Mouse (Mus musculus): ENCODE measurements around the gene Rtn4ip1.

The Rtn4ip1 gene

GRCm38 (mm10) chr10:44003551-44004151 lies 102.0 kb downstream of the Rtn4ip1 start:
- peak; percentile 76 for DNase-seq

DNA sequence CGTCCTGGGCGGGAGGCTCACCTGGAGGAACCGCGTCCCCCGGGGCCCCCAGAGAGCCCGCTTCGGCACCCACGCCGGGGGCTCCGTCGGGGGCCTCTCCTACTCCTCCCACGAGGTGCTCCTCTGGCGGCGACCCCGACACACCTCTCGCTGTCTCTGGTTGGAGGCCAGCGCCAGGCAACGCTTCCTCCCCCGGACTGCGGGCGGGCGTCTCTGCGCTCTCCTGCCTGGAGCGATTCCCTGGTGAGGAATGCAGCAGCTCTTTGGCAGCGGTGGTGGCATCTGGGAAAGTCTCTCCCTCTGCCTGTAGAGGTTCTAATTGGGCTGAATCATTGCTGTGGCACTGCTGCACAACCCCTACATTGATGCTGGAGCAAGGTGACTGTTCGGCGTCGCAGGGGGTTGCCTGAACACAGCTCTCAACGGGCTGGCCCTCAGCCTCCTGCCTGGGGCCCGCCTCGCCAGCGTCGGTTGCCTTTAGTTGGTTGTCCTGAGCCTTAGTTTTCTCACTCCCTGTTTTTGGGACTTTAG lies 102.7 kb downstream of the Rtn4ip1 start:
- peak; percentile 33 for DNase-seq

DNA sequence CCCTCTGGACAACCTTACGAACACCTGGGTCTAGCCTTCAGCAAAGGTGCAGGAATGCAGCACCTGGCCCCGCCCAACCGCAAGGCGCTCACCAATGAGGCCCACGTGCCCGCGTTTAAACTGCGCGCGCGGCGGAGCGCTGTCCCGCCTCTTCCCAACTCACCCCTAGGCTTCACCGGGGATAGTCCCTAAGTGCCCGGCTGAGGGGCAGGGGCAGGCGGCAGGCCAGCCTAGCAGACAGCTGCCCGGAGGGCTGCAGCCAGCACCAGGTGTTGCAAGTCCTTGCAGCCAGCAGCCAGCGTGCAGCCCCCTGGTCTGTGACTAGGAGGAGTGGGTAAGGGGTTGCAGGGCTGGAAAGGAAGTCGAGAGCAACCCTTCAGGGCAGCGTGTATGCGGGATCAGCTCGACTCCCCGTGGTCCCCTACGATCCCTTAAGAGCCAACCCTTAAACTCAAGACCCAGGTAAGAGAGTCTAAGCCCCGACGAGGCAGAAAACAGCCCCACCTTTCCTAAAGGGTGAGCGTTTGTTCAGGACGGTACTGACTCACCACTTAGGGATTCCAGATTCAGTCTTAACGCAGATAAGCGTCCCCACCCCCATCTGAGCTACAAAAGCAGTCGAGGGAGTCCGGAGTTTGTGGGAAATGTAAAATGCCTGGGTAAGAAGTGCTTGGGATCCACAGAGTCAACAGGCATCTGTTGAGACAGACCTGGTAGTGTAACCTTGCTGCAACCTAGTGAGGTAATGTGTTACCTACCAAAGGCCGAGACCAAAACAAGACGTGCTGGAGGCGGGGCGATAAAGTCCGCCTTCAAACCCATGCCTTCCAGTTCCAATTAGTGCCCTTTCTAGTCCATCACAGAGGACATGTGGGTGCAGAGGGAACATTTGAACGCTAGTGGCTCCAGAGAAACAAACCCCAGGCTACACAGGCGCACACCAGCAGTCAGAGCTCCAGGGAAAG lies 104.4 kb downstream of the Rtn4ip1 start:
- peak; percentile 48 for DNase-seq
